Mouse (Mus musculus) thymus, adult 2 months (tissue): ENCODE measurements around the gene Dbp. TPM values are rescaled to one million over a fixed set of nuclear protein-coding genes. Genes with fewer than 3 reads are reported as not detected.

Source experiments
- DNase-seq: peaks from one replicate; pipeline ENCODE4 v3.0.0; 2021
- H3K27ac ChIP-seq: fragments of 200-500 bp; 2 replicates; pipeline ENCODE4 v1.5.1; 2012; ENCODE audit warnings: low read length, control low read depth; ENCODE audit not compliant: control insufficient read depth, insufficient read depth
- H3K27me3 ChIP-seq: fragments of 200-500 bp; 2 replicates; pipeline ENCODE4 v1.6.1; 2012; ENCODE audit warnings: mild to moderate bottlenecking, low read length, moderate library complexity, mixed read lengths; ENCODE audit not compliant: control insufficient read depth, insufficient read depth
- H3K36me3 ChIP-seq: fragments of 200-500 bp; 2 replicates; pipeline ENCODE4 v1.6.1; 2012; ENCODE audit warnings: mild to moderate bottlenecking, low read length, moderate library complexity; ENCODE audit not compliant: control insufficient read depth, insufficient read depth
- H3K4me1 ChIP-seq: fragments of 200-500 bp; replicated peaks from 2 replicates; pipeline ENCODE4 v1.6.1; 2012; ENCODE audit warnings: low read length; ENCODE audit not compliant: control insufficient read depth, insufficient read depth
- H3K4me3 ChIP-seq: fragments of 200-500 bp; 2 replicates; pipeline ENCODE4 v1.5.1; 2012; ENCODE audit warnings: mild to moderate bottlenecking, low read length, control low read depth, moderate library complexity; ENCODE audit not compliant: control insufficient read depth, insufficient read depth
- CTCF ChIP-seq: fragments of 200-500 bp; IDR thresholded peaks from 2 replicates; pipeline ENCODE4 v1.5.1; 2012; ENCODE audit warnings: mild to moderate bottlenecking, control low read depth, low read length, moderate library complexity, borderline replicate concordance; ENCODE audit not compliant: control insufficient read depth, poor library complexity, insufficient read depth; ENCODE audit errors: extremely low read depth
- POLR2A ChIP-seq: fragments of 200-500 bp; IDR thresholded peaks from 2 replicates; pipeline ENCODE4 v1.6.1; 2012; ENCODE audit warnings: mild to moderate bottlenecking, low read length, control low read depth, moderate library complexity; ENCODE audit not compliant: control insufficient read depth, poor library complexity, insufficient read depth; ENCODE audit errors: extremely low read depth
- WGBS: fragments of 180-500 bp; shearing (Covaris S2); methylation state at CpG from one replicate; pipeline ENCODE4 v1.1.7; 2018; 5-methylcytosine and 5-hydroxymethylcytosine counted together
- polyA plus RNA-seq: library from polyadenylated mRNA; depleted of rRNA; stranded (reverse); fragments of >200 nt; gene quantifications from 2 replicates; pipeline ENCODE4 v1.2.3, GENCODE M21; 2012

Gene Dbp
- polyA plus RNA-seq, 1 experiment = 28.2 TPM

GRCm38 (mm10) chr7:45722348-45722713 is 17.4 kb downstream of the Dbp start:
- WGBS = 91% methylated on average over 13 of the region's 13 CpGs
- no peak overlapping the region for H3K4me3 ChIP-seq
- peaks cover 13% of the 10 kb centered on the region for H3K4me1 ChIP-seq
- peaks cover 19% of the 10 kb centered on the region for H3K36me3 ChIP-seq
- no peak overlapping the region for H3K27ac ChIP-seq
- TF ChIP-seq POLR2A (no peak), CTCF (no peak)
- no peaks in the 10 kb centered on the region for H3K27me3 ChIP-seq
- DNase-seq = no peak

DNA sequence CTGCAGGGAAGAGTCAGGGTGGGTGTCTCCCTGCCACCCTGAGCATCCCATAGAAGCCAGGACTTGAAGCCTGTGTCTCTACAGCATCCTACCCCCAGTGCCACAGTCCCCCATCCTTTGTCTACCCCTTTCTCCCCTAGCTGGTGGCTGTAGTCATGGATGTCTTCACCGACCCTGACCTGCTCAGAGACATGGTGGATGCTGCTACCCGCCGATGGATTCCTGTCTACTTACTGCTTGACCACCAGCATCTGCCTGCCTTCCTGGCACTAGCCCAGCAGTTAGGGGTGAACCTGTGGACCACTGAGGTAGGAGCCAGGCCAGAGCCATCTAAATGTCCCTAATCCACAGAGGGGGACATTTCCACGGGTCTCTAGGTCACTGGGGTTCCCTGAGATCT is 18.4 kb downstream of the Dbp start:
- H3K4me1 ChIP-seq = peaks cover 13% of the 10 kb centered on the region
- H3K36me3 ChIP-seq = peaks cover 19% of the 10 kb centered on the region
- TF ChIP-seq POLR2A (no peak), CTCF (no peak)
- no peaks in the 10 kb centered on the region for H3K27me3 ChIP-seq
- 92% methylated on average over 4 of the region's 4 CpGs for whole genome bisulfite sequencing
- H3K4me3 ChIP-seq = no peak overlapping the region
- DNase-seq = no peak
- no peak overlapping the region for H3K27ac ChIP-seq

DNA sequence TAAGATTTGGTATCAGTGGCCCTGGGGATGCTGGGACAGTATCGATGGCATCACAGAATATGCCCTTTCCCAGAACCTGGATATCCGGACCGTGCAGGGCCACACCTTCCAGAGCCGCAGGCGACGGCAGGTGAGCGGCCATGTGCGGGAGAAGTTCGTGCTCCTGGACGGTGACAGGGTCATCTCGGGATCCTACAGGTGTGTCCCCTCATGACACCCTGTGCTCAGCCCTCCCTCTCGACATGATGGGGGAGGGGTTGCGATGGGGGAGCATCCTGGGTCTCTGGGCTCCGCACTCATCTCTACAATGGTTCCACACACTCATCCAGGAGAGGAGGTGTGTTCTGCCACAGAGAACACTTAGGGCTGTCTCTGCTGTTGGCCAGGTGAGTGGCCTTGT is 18.9 kb downstream of the Dbp start:
- DNase-seq = no peak
- Histone ChIP-seq H3K36me3 (peaks cover 19% of the 10 kb centered on the region), H3K4me3 (no peak overlapping the region), H3K27ac (no peak overlapping the region), H3K4me1 (peaks cover 12% of the 10 kb centered on the region), H3K27me3 (no peaks in the 10 kb centered on the region)
- 97% methylated on average over 14 of the region's 14 CpGs for WGBS
- TF ChIP-seq POLR2A (no peak), CTCF (no peak)

- no peak for DNase-seq
- Histone ChIP-seq H3K27ac (no peak overlapping the region), H3K4me1 (no peaks in the 10 kb centered on the region), H3K27me3 (no peaks in the 10 kb centered on the region), H3K4me3 (no peak overlapping the region), H3K36me3 (peaks cover 8% of the 10 kb centered on the region)
- no peak for TF ChIP-seq POLR2A
- no peak for TF ChIP-seq CTCF
- WGBS = 94% methylated on average over 9 of the region's 9 CpGs
These were observed 20.3 kb downstream of the Dbp start for GRCm38 (mm10) chr7:45725151-45725550.

DNA sequence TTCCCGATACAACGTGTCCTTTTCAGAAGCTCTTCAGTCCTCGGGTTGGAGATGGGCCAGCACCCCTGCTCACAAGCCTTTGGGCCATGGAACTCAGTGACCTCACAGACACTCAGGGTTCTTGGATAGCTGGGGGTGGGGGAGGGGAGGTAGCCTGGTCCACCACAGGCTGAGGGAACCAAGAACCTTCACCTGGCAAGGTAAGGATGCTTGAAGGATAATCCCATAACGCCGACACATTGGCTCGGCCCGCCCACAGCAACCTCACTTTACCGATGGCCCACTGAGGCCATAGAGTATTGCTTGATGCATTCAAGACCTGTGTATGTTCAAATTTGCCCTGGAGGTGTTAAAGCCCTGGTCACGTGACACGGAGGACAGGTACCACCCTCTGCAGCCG is 20.8 kb downstream of the Dbp start, which contains the start of gene Spaca4:
TSS of gene Spaca4 (minus strand) at position 101 of the 400 bp plus-strand sequence.
- H3K36me3 ChIP-seq = peaks cover 4% of the 10 kb centered on the region
- H3K27ac ChIP-seq = no peak within 1 kb of the TSS
- no peak within 1 kb of the TSS for H3K4me3 ChIP-seq
- no peak for TF ChIP-seq CTCF
- no peak for TF ChIP-seq POLR2A
- DNase-seq = no peak
- H3K27me3 ChIP-seq = no peaks in the 10 kb centered on the region
- 98% methylated on average over 11 of the region's 11 CpGs for WGBS
- H3K4me1 ChIP-seq = peaks cover under 1% of the 10 kb centered on the region; the same call in 1 of the 2 replicates

DNA sequence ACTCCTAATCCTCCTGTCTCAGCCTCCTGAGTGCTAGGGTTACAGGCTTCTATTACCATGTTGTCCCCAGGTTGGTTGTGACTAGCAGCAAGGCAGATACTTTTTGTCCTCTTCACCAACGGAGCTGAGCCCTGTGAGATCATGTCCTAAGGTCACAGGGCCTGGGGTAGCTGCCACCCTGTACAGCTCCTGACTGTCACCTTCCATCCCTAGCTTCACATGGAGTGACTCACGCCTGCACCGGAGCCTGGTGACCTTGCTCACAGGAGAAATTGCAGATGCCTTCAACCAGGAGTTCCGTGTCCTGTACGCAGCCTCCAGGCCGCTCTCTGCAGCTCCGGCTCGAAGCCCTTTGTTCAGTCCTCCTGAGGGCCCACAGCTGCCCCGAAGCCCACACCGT is 21.5 kb downstream of the Dbp start:
- Histone ChIP-seq H3K27me3 (no peaks in the 10 kb centered on the region), H3K4me1 (peaks cover 8% of the 10 kb centered on the region), H3K27ac (no peak overlapping the region), H3K4me3 (no peak overlapping the region), H3K36me3 (no peaks in the 10 kb centered on the region)
- TF ChIP-seq CTCF (no peak), POLR2A (no peak)
- WGBS = 97% methylated on average over 10 of the region's 10 CpGs
- no peak for DNase-seq

- no peak for DNase-seq
- no peak for TF ChIP-seq POLR2A
- TF ChIP-seq CTCF = no peak
- Histone ChIP-seq H3K4me1 (peaks cover 16% of the 10 kb centered on the region), H3K36me3 (no peaks in the 10 kb centered on the region), H3K27ac (no peak overlapping the region), H3K4me3 (no peak overlapping the region), H3K27me3 (no peaks in the 10 kb centered on the region)
- WGBS = 89% methylated on average over 3 of the region's 3 CpGs
These were observed 22.7 kb downstream of the Dbp start for GRCm38 (mm10) chr7:45727625-45728024.
